Mouse (Mus musculus): ENCODE results near the gene Runx1.

DNA sequence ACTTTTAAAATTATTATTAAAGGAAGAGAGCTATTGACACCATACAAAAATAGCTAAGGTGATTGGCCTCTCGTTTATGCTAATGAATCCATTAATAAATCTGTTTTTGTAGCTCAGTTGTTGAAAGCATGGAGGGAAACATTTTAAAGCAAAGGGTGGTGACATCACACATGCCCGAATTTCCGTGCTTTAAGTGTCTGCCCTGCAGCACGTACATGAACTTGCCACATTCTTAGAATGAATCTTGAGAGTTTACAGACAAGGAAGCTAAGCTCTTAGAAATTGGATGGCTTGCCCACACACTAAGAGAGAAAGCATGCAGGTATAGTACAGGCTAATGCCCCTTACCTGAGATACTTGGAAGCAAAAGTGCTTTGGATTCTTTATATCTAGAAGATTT is 58.1 kb downstream of the Runx1 start:
- TF ChIP-seq CTCF (IDR thresholded peaks at IDR 0.05; ENCODE audit: low read depth): no peak
- no peak for TF ChIP-seq EP300 (IDR thresholded peaks at IDR 0.05; ENCODE audit: low read depth)

Measured in liver, postnatal 0 days (tissue).